Mouse (Mus musculus) right cerebral cortex, postnatal 25 days (tissue): ENCODE results near the gene Taf13.
"Not testable (repeated sequence)": the region's sequence is repeated elsewhere in the genome, so short reads cannot be mapped to it uniquely, and the experiment has no call there.

ENCODE experiments used
- DNase-seq: peaks from one replicate; pipeline ENCODE4 v3.0.0; 2022

The Taf13 gene

GRCm38 (mm10) chr3:108571443-108572294 is at the start of gene Taf13:
Gene Taf13 (plus strand): TSS chr3:108571698.
- peak; percentile 96 for DNase-seq

- no peak for DNase-seq
Measured at GRCm38 (mm10) chr3:108523415-108523814, 48.1 kb upstream of the Taf13 start.

GRCm38 (mm10) chr3:108528489-108528888 is 43.0 kb upstream of the Taf13 start:
- DNase-seq: no peak

DNA sequence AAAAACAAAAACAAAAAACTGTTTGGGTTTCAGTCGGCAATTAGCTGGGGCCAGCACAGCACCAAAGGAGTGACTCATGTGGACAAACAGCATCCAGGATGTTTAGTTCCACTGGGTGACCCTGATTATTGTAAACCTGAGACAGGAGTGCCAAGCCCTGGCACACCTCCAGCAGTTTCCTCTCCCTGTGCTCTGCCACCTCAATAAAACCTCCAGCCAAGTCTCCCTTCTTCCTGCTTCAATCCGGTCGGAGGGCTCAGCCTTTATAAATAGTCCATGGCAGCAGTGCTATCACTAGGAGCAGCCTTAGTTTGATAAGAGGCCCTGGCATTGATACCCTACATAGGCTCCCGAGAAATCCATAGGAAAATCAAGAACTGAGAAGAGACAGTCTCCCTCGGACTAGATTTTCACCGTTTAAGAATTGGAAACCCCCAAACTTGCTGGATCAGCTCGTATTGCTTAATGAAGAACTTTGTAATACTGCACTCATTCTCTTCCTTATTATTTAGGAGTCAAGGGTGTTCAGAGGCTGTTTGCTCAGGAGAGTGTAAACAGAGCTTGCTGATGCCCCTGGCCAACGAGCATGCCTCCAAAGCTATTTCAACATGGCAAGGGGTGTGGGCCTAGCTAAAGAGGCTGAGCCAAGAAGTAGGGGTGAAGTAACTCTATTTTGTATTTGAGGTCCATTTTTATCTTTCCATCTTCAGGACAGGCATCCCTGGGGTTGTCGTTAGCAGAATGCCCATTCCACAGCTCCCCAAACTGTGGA is 38.2 kb upstream of the Taf13 start:
- no peak for DNase-seq

GRCm38 (mm10) chr3:108533951-108534350 is 37.5 kb upstream of the Taf13 start, which contains the start of gene 1700013F07Rik:
Gene 1700013F07Rik (plus strand): TSS chr3:108534150.
- DNase-seq: no peak

DNA sequence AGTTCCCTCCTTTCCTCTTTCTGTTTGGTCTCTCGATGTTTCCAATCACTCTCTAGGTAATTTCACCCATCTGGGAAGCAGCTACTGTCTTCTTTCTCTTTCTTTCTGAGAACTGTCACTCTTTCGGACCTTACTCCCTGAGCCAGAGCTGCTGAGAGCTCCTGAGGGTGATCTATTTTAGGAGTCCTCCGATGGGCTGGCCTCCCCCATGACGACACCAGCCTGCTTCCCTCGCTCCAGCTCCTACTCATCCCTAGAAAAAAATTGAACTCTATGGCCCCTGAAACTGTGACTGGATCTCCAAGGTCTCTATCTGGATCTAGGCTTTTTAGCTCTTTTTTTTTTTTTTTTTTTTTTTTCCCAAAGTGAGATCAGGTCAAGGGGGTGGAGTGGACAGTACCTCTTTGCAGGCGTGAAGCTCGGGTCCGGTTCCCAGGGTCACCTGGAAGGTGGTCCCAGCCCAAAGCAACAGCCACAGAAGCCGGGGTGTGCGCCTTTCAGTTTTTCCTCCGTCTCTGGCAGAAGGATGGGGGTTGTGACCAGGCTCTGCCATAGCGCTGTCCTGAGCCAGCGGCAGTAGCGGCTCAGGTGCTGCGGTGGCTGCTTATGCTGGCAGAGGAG is 35.5 kb upstream of the Taf13 start:
- peak; percentile 13 for DNase-seq

GRCm38 (mm10) chr3:108536517-108537260 is 34.8 kb upstream of the Taf13 start, which contains the start of gene 5330417C22Rik:
Gene 5330417C22Rik (minus strand): TSS chr3:108536536.
- peak; percentile 93 for DNase-seq

GRCm38 (mm10) chr3:108537303-108537702 is 34.2 kb upstream of the Taf13 start:
- peak; percentile 87 for DNase-seq

DNA sequence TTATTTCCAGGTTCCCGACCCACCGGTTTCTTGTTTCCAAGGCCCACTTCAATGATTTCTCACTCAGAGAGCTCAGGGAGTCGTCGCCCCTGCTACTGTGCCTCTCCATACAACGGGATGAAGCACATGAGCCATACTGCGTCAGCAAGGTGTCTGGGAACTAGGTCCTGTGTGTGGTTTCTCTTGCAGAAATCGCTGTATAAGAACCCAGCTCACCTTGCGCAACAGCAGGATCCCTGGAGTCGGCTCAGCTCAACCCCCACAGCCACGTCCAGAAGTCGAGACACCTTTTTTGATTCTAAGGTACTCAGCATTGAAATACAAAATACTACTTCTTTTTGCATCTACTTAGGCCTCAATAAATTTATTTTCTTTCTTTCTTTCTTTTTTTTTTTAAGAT is 29.2 kb upstream of the Taf13 start:
- DNase-seq: no peak

- no peak for DNase-seq
Measured at GRCm38 (mm10) chr3:108554111-108554561, 17.4 kb upstream of the Taf13 start.

DNA sequence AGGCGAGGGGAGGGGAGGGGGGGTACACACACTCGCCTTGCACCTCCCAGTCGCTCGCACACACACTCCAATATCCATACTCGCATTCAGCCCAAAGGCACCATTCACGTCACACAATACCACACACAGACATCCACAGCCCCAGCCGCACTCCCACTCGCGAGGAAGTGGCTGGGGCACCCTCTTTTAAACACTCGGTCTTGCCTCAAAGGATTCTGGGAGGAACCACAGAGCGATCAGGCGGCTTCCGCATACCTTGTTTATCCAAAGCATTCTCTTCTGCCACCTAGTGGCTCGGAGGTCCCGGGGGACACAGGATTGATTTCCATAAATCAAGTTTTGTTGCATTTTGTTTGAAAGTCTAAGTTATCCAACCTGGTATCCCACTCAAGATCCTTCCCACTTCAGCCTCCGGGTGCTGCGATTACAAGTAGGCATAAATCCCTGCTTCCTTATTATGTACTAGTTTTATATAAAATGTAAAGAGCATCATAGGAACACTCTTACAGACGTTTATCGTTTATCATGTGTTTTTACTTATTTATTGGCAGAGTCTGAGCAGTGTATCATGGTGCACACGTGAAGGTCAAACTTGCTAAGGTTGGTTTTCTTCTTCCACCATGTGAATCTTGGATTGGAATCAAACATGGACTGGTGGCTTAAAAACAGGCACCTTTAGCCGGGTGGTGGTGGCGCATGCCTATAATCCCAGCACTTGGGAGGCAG is 16.7 kb upstream of the Taf13 start:
- DNase-seq: peak; percentile 91

DNA sequence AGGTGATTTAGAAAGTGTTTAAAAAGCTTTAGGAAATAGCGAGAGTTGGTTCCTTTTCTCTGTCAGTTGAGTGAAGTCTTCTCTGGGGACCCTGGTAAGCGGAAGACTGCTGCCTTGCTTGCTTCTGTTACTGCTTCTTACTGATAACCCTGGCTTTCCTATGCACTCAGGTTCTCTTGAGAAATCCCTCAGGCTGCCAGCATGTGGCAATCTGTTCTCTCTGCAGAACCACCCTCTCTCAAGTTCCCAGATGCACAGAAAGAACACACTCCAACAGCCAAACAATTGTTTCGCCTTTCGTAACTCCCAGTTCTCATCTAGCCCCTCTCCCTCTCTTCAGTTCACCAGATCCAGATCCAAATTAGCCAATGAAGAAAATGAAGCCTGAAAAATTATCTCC is 13.6 kb upstream of the Taf13 start:
- no peak for DNase-seq

DNA sequence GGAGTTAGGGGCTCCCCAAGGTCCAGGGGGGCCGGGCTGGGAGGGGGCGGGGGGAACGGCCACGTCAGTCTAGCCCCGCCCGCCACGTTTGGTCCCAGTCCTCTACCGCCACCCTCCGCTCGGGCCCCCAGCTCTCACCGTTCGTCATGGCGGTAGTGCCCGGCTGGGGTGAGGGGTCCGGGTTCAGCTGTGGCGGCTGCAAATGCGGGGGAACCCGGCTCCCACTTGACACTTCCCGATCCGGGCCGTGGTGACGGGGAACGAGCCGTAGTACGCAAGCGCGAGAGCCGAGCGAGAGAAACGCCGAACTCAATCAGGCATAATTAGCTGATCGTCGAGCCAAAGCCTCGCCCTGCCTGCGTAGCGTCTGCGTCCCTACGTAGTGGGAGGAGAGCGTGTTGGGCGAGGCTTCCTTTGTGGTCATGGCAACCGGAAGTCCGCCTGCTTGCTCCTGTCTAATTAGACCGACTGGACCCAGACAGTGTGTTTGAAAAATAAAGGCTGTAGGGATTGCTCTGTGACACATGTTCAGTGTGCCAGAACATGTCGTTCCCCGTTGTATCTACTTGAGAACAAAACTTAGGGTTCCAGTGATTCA is 9.3 kb upstream of the Taf13 start, which contains the start of gene Tmem167b:
Gene Tmem167b, minus strand, starts transcription at position 334 of the 598 bp plus-strand sequence.
- DNase-seq: peak; percentile 97

DNA sequence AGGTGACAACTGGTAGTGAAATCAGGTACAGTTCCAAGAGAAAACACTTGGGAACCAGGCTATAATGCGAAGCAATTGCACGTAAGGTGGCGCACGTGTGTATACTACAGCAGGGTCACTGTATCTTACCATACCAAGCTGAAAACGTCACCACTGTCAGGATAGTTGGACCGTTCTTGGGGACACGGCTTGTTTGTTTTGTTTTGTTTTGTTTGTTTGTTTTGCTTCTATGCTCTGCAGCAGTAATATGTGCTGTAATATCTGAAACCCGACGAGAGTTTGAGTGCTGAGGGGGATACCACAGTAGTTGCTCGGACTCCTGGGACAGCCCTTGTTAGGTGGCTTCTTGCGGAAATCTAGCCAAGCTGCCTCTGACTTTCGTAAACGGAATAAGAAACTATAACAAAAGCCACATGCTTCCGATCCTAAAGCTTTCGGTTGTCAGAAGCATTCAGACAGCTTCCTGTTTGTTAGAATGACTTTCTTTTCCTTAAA is 8.7 kb upstream of the Taf13 start:
- no peak for DNase-seq

DNA sequence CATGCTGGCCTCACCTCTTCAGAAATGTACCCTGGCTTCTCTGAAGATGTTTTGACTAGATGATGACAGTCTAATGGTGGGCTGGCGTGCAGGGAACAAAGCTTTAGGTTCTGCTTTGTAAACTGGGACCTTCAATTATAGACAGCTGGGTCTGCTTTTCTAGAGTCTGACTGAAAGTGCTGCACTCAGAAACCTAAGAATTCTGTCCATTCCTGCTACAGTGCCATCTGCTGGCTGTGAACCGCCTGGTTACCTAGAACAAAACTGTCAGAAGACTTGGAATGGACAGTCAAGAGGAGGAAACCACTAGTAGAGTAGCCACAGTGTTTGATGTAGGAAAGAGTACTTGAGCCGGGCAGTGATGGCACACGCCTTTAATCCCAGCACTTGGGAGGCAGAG is 8.2 kb upstream of the Taf13 start:
- DNase-seq: peak; percentile 71

DNA sequence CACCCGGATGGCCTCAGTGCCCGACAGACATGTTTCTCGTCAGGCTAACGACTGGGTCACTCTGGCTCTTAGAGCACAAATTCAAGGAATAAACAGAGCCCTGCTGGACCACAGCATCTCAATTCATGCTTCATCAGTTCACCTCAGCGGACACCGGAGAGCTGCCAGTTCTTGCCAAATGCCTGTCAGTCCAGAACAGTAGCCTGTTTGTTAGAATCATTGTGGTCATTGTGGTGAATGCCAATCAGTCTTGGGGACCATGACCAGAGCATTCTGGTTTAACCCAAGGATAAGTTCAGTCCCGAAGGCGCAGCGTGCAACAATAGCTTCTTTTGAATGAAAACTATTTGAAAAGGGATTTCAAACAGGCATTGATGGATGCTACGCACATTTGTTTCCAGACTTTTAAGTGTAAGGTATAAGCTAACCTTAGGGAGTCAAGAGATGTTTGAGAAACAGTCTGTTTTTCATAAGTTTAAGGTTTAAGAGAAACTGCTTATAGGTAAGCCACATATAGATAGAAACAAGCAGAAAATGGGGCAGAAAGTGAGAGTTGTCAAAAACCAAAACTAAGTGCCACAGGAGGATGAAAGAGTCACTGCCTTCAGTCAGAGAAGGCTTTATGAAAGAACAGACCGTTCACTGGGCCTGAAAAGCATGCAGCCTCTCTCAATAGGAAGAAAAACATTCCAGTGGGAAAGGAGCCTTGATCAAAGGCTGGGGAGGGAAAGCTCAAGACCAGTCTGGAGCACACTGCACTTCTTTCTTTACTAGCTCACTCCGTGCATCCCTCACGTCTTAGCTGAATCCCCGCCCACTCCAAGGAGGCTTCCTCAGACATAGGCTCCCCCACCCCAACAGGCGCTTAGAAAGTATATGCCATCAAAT is 3.3 kb upstream of the Taf13 start:
- DNase-seq: no peak

- DNase-seq: not testable (repeated sequence)
Measured at GRCm38 (mm10) chr3:108569636-108570035, 1.9 kb upstream of the Taf13 start.

- DNase-seq: no peak
Measured at GRCm38 (mm10) chr3:108570813-108571212, 685 bp upstream of the Taf13 start.

GRCm38 (mm10) chr3:108572309-108573010 is 962 bp downstream of the Taf13 start:
- DNase-seq: no peak
